Mouse (Mus musculus): ENCODE measurements around the gene Gadd45gip1.

- TF ChIP-seq CTCF (IDR thresholded peaks at IDR 0.05; ENCODE audit: insufficient read depth, low read length) (no peak), POLR2A (IDR thresholded peaks at IDR 0.05; ENCODE audit: borderline replicate concordance, extremely low read depth, low read depth, low read length) (peak; percentile 89)
Observed at GRCm38 (mm10) chr8:84832034-84832717, 854 bp downstream of the Gadd45gip1 start.

Data from lung, adult 2 months (tissue).